Mouse (Mus musculus): ENCODE results near the gene Krtap16-1. TPM values are rescaled to one million over a fixed set of nuclear protein-coding genes. Genes with fewer than 3 reads are reported as not detected.

The Krtap16-1 gene
- polyA plus RNA-seq, 1 experiment from 2014 or later = not detected

DNA sequence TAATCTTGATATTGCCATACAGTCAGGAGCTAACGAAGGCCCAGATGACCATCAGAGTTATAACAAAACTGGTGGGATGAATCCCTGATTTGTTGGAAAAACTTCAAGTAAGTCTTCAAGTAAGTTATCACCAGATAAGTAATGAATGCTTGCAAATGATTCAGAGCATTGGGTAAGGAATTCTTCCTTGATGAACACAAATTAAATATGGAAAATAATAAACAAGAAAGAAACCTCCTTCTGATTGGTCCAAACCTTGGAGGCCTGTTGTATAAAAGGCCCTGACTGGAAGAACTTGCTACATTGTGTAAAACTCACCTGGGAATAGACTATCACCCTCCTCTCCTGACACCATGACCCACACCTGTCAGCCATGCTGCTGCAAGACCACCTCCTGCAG lies 50.4 kb downstream of the Krtap16-1 start, which contains the start of gene Krtap31-2:
Gene Krtap31-2 (plus strand): TSS at position 301 of the 400 bp plus-strand sequence.
- no peaks in the 10 kb centered on the region for H3K4me1 ChIP-seq (replicated peaks)
- H3K27me3 ChIP-seq (ENCODE audit: insufficient read depth, poor library complexity, severe bottlenecking) = 0 out of 2 replicates have a peak, but pooled peaks cover 3% of the 10 kb centered on the region
- no peaks in the 10 kb centered on the region for H3K9me3 ChIP-seq
- H3K4me3 ChIP-seq = no peak within 1 kb of the TSS
- H3K36me3 ChIP-seq = no peaks in the 10 kb centered on the region
- no peak within 1 kb of the TSS for H3K27ac ChIP-seq
- 97% methylated on average over 1 of the region's 1 CpGs for WGBS
- DNase-seq (ENCODE audit: low spot score) = no peak

Other genes starting within 250 kb of the Krtap16-1 start
- gene Gm11595, start 213.7 kb downstream of the Krtap16-1 start, polyA plus RNA-seq (2016; fragmentation: Nextera tagmentation; extraction: Ambion mirVana) = not detected in 2 replicates
- gene Krtap4-8, start 205.9 kb downstream of the Krtap16-1 start, polyA plus RNA-seq (2016; fragmentation: Nextera tagmentation; extraction: Ambion mirVana) = not detected in 2 replicates
- gene Krtap4-9, start 201.4 kb downstream of the Krtap16-1 start, polyA plus RNA-seq (2016; fragmentation: Nextera tagmentation; extraction: Ambion mirVana) = not detected in 2 replicates
- not detected in 2 replicates for gene Gm11596, start 193.1 kb downstream of the Krtap16-1 start, polyA plus RNA-seq (2016; fragmentation: Nextera tagmentation; extraction: Ambion mirVana)
- not detected in 2 replicates for gene Gm11569, start 187.7 kb downstream of the Krtap16-1 start, polyA plus RNA-seq (2016; fragmentation: Nextera tagmentation; extraction: Ambion mirVana)
- gene Gm11554, start 182.2 kb downstream of the Krtap16-1 start, polyA plus RNA-seq (2016; fragmentation: Nextera tagmentation; extraction: Ambion mirVana) = not detected in 2 replicates
- gene Krtap4-13, start 176.7 kb downstream of the Krtap16-1 start, polyA plus RNA-seq (2016; fragmentation: Nextera tagmentation; extraction: Ambion mirVana) = not detected in 2 replicates
- gene Gm11564, start 170.9 kb downstream of the Krtap16-1 start, polyA plus RNA-seq (2016; fragmentation: Nextera tagmentation; extraction: Ambion mirVana) = not detected in 2 replicates
- not detected in 2 replicates for gene 2300003K06Rik, start 148.5 kb downstream of the Krtap16-1 start, polyA plus RNA-seq (2016; fragmentation: Nextera tagmentation; extraction: Ambion mirVana)
- gene Krtap4-16, start 135.0 kb downstream of the Krtap16-1 start, polyA plus RNA-seq (2016; fragmentation: Nextera tagmentation; extraction: Ambion mirVana) = not detected in 2 replicates
- gene Gm11568, start 128.7 kb downstream of the Krtap16-1 start, polyA plus RNA-seq (2016; fragmentation: Nextera tagmentation; extraction: Ambion mirVana) = not detected in 2 replicates
- gene Gm11559, start 122.1 kb downstream of the Krtap16-1 start, polyA plus RNA-seq (2016; fragmentation: Nextera tagmentation; extraction: Ambion mirVana) = not detected in 2 replicates
- not detected in 2 replicates for gene Krtap9-1, start 113.2 kb downstream of the Krtap16-1 start, polyA plus RNA-seq (2016; fragmentation: Nextera tagmentation; extraction: Ambion mirVana)
- not detected in 2 replicates for gene Gm11567, start 107.4 kb downstream of the Krtap16-1 start, polyA plus RNA-seq (2016; fragmentation: Nextera tagmentation; extraction: Ambion mirVana)
- gene Krtap31-1, start 78.7 kb downstream of the Krtap16-1 start, polyA plus RNA-seq (2016; fragmentation: Nextera tagmentation; extraction: Ambion mirVana) = not detected in 2 replicates
- not detected in 2 replicates for gene Gm11565, start 71.8 kb downstream of the Krtap16-1 start, polyA plus RNA-seq (2016; fragmentation: Nextera tagmentation; extraction: Ambion mirVana)
- not detected in 2 replicates for gene Krtap31-2, start 50.3 kb downstream of the Krtap16-1 start, polyA plus RNA-seq (2016; fragmentation: Nextera tagmentation; extraction: Ambion mirVana)
- not detected in 2 replicates for gene Krtap9-5, start 38.1 kb downstream of the Krtap16-1 start, polyA plus RNA-seq (2016; fragmentation: Nextera tagmentation; extraction: Ambion mirVana)
- gene Krtap29-1, start 7.5 kb downstream of the Krtap16-1 start, polyA plus RNA-seq (2016; fragmentation: Nextera tagmentation; extraction: Ambion mirVana) = not detected in 2 replicates
- not detected in 2 replicates for gene Krtap17-1, start 7.4 kb upstream of the Krtap16-1 start, polyA plus RNA-seq (2016; fragmentation: Nextera tagmentation; extraction: Ambion mirVana)
- gene Krt33a, start 29.6 kb upstream of the Krtap16-1 start, polyA plus RNA-seq (2016; fragmentation: Nextera tagmentation; extraction: Ambion mirVana) = not detected in 2 replicates
- not detected in 2 replicates for gene Krt33b, start 43.3 kb upstream of the Krtap16-1 start, polyA plus RNA-seq (2016; fragmentation: Nextera tagmentation; extraction: Ambion mirVana)
- gene Krt34, start 55.0 kb upstream of the Krtap16-1 start, polyA plus RNA-seq (2016; fragmentation: Nextera tagmentation; extraction: Ambion mirVana) = not detected in 2 replicates
- not detected in 2 replicates for gene Krt31, start 64.0 kb upstream of the Krtap16-1 start, polyA plus RNA-seq (2016; fragmentation: Nextera tagmentation; extraction: Ambion mirVana)
- not detected in 2 replicates for gene Krt32, start 101.6 kb upstream of the Krtap16-1 start, polyA plus RNA-seq (2016; fragmentation: Nextera tagmentation; extraction: Ambion mirVana)
- not detected in 2 replicates for gene Krt35, start 109.6 kb upstream of the Krtap16-1 start, polyA plus RNA-seq (2016; fragmentation: Nextera tagmentation; extraction: Ambion mirVana)
- not detected in 2 replicates for gene Krt36, start 119.0 kb upstream of the Krtap16-1 start, polyA plus RNA-seq (2016; fragmentation: Nextera tagmentation; extraction: Ambion mirVana)
- 0.43 TPM in 1 of 2 replicates, not detected in the other for gene Krt13, start 135.0 kb upstream of the Krtap16-1 start, polyA plus RNA-seq (2016; fragmentation: Nextera tagmentation; extraction: Ambion mirVana)
- gene Krt15, start 149.3 kb upstream of the Krtap16-1 start, polyA plus RNA-seq (2016; fragmentation: Nextera tagmentation; extraction: Ambion mirVana) = 0.73 and 2.9 TPM in 2 replicates
- gene Krt19, start 162.1 kb upstream of the Krtap16-1 start, polyA plus RNA-seq (2016; fragmentation: Nextera tagmentation; extraction: Ambion mirVana) = 11.4 and 12.7 TPM in 2 replicates
- not detected in 2 replicates for gene Krt9, start 206.6 kb upstream of the Krtap16-1 start, polyA plus RNA-seq (2016; fragmentation: Nextera tagmentation; extraction: Ambion mirVana)
- 1.5 and 1.9 TPM in 2 replicates for gene Krt14, start 221.0 kb upstream of the Krtap16-1 start, polyA plus RNA-seq (2016; fragmentation: Nextera tagmentation; extraction: Ambion mirVana)

Measured in hindbrain, embryonic 10.5 days (tissue).